Mouse (Mus musculus): ENCODE measurements around the gene Nkrf.

The Nkrf gene

DNA sequence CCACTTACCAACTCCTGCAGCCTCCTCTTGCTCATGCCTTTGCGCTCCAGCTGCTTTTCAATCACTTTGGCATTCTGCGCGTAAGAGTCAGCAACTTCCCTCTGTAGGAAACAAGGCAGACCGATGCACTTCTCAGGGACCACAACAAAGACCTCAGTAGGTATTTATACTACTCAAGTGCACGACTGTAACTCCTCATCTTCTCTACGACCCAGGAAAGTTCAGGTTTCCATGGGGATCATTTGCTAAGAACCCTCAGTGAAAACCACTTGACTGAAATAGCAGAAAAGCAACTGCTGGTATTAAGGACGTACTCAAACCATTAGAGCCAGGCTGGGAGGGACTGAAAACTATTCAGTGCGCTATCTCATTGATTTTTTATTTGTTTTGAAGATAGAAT lies 50.1 kb downstream of the Nkrf start:
- DNase-seq: no peak

- no peak for DNase-seq
Observed at GRCm38 (mm10) chrX:36847152-36847551, 55.5 kb downstream of the Nkrf start.

DNA sequence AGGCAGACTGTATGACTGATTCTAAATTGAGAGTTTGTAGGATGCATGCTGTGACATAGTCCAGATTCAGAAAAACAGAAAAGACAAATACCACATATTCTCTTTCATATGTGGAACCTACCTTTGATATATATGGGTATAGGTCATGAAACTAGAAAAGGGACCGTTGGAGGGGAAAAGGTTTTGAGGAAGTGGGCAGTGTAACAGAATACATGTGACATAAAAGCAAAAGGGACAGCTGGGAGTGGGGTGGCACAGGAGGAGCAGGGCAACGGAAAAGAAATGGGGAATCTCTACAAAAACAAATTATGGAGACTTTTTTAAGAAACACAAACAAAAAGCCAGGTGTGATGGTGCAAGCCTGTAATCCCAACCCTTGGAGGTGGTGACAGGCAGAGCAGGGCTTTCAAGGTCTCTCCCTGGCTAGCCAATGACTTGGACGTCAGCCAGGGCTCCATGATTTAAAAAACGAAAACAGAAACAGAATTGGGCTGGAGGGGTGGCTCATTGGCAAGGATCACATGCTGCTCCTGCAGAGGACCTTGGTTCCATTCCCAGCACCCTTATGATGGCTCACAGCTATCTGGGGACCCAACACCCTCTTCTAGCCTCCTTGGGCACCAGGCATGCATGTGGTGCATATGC lies 59.2 kb downstream of the Nkrf start:
- DNase-seq: no peak

GRCm38 (mm10) chrX:36841698-36842097 lies 61.0 kb downstream of the Nkrf start:
- no peak for DNase-seq

DNA sequence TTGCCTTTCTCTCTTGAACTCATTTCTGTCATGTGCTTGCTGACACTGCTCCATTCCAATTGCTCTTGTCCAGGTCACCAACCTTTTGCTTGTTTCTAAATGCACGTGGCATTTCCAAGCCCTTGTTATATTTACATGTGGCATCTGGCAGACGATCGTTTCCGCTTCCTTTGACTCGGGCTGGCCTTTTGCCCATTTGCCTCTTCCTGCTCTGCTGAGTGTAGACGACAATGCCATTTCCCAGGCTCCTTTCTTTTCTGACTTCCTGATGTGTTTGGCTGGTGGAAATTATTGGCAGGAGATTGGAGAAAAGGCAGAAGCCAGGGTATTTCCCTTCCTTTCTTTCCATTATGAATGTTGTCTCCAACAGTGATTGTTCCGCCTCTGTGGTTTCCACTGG lies 63.3 kb downstream of the Nkrf start:
- DNase-seq: peak; percentile 69

Measured in lung, postnatal 14 days (tissue).